Mouse (Mus musculus) heart, postnatal 0 days (tissue): Measurements from ENCODE around the gene Rfx4. TPM values are rescaled to one million over a fixed set of nuclear protein-coding genes. Genes with fewer than 3 reads are reported as not detected.

Experiments
- ATAC-seq: fragments of 200-750 bp; cut with Nextera tagmentation; 2 replicates; pipeline ENCODE4 v1.8.0; 2017; ENCODE audit warnings: low read depth, moderate number of reproducible peaks, moderate library complexity; ENCODE audit not compliant: insufficient read depth
- DNase-seq: peaks from one replicate; pipeline ENCODE4 v3.0.0-alpha.2; 2016; ENCODE audit warnings: low spot score
- H3K27ac ChIP-seq: fragments of 300-500 bp; sonication (generic); 2 replicates; pipeline ENCODE4 v1.5.1; 2014; ENCODE audit warnings: low read depth, mild to moderate bottlenecking
- H3K27me3 ChIP-seq: fragments of 300-500 bp; sonication (generic); 2 replicates; pipeline ENCODE4 v1.6.1; 2014; ENCODE audit warnings: low read length, mixed read lengths; ENCODE audit not compliant: control insufficient read depth, insufficient read depth
- H3K36me3 ChIP-seq: fragments of 300-500 bp; sonication (generic); replicated peaks from 2 replicates; pipeline ENCODE4 v1.6.1; 2014; ENCODE audit warnings: low read length, mixed read lengths; ENCODE audit not compliant: control insufficient read depth, insufficient read depth
- H3K4me1 ChIP-seq: fragments of 300-500 bp; sonication (generic); 2 replicates; pipeline ENCODE4 v1.6.1; 2014; ENCODE audit warnings: antibody characterized with exemption; ENCODE audit not compliant: control insufficient read depth, insufficient read depth
- H3K4me2 ChIP-seq: fragments of 300-500 bp; sonication (generic); 2 replicates; pipeline ENCODE4 v1.6.1; 2014; ENCODE audit warnings: low read depth, mild to moderate bottlenecking, low read length, moderate library complexity
- H3K4me3 ChIP-seq: fragments of 300-500 bp; sonication (generic); 2 replicates; pipeline ENCODE4 v1.5.1; 2014; ENCODE audit warnings: low read depth, low read length
- H3K9ac ChIP-seq: fragments of 300-500 bp; sonication (generic); replicated peaks from 2 replicates; pipeline ENCODE4 v1.6.1; 2014; ENCODE audit warnings: low read depth, low read length, mixed read lengths
- H3K9me3 ChIP-seq: fragments of 300-500 bp; sonication (generic); replicated peaks from 2 replicates; pipeline ENCODE4 v1.6.1; 2016; ENCODE audit warnings: low read length; ENCODE audit not compliant: control insufficient read depth
- CTCF ChIP-seq: IDR thresholded peaks from 2 replicates; pipeline ENCODE4 v1.5.1; 2016; ENCODE audit warnings: antibody characterized with exemption, control low read depth, low read depth
- EP300 ChIP-seq: IDR thresholded peaks from 2 replicates; pipeline ENCODE4 v1.6.1; 2016; ENCODE audit warnings: antibody characterized with exemption, low read depth
- WGBS: fragments of 180-500 bp; shearing (Covaris S2); extraction: QIAGEN DNeasy Blood & Tissue Kit; methylation state at CpG from one replicate; pipeline ENCODE4 v1.1.7; 2014; 5-methylcytosine and 5-hydroxymethylcytosine counted together
- polyA plus RNA-seq: library from polyadenylated mRNA; unstranded; fragments of >200 nt; fragmentation: Nextera tagmentation; extraction: Ambion mirVana; gene quantifications from 2 replicates; pipeline ENCODE4 v1.2.1, GENCODE M21; 2015
- total RNA-seq: library from RNA; depleted of rRNA; stranded (reverse); fragments of >200 nt; gene quantifications from 2 replicates; pipeline ENCODE4 v1.2.3, GENCODE M21; 2014; ENCODE audit warnings: low replicate concordance; rRNA removed

Gene Rfx4
- total and polyA plus RNA-seq, 2 experiments from 2014 or later, result not detected

DNA sequence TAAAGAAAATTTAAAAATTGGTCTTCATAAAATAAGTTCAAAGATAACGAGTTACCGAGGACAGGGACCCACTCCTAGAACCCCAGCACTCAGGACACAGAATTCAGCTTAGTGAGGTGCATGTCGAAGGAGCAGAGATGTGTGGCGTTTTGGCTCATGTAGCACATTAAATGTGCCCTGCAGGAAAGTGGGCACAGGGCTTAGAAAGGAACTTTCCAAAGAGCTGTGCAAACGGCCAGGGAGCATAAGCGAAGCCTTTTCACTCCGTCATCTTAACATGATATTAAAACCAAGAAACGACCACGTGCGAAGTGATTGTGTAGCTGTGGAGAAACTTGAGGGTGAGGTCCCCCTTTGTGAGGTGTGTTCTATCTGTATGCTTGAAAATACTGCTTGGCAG is 198.4 kb downstream of the Rfx4 start:
- no peak for ATAC-seq
- TF ChIP-seq CTCF (no peak), EP300 (no peak)
- Histone ChIP-seq H3K27me3 (no peaks in the 10 kb centered on the region), H3K27ac (no peak overlapping the region), H3K9me3 (no peaks in the 10 kb centered on the region), H3K36me3 (peaks cover 17% of the 10 kb centered on the region), H3K4me3 (no peak overlapping the region), H3K4me1 (no peaks in the 10 kb centered on the region; the same call in 1 of the 2 replicates), H3K4me2 (no peak overlapping the region), H3K9ac (no peak overlapping the region)
- WGBS, result 93% methylated on average over 10 of the region's 10 CpGs
- DNase-seq, result no peak

Other genes starting within 250 kb of the Rfx4 start
- 59.8 and 83.8 TPM in 2 replicates for gene Ckap4, start 222.0 kb upstream of the Rfx4 start, total RNA-seq
- gene Ckap4, start 222.0 kb upstream of the Rfx4 start, polyA plus RNA-seq, result 42.6 and 45.6 TPM in 2 replicates
- 36.9 and 52.4 TPM in 2 replicates for gene Tcp11l2, start 179.4 kb upstream of the Rfx4 start, total RNA-seq
- 57.3 and 63.4 TPM in 2 replicates for gene Tcp11l2, start 179.4 kb upstream of the Rfx4 start, polyA plus RNA-seq
- gene Polr3b, start 133.8 kb upstream of the Rfx4 start, total RNA-seq, result 7.7 and 8.2 TPM in 2 replicates
- gene Polr3b, start 133.8 kb upstream of the Rfx4 start, polyA plus RNA-seq, result 4.8 and 5.2 TPM in 2 replicates
- gene Ric8b, start 161.6 kb downstream of the Rfx4 start, total RNA-seq, result 18.3 and 22.7 TPM in 2 replicates
- 10.5 and 12.8 TPM in 2 replicates for gene Ric8b, start 161.6 kb downstream of the Rfx4 start, polyA plus RNA-seq